In the genomic region with DNA sequence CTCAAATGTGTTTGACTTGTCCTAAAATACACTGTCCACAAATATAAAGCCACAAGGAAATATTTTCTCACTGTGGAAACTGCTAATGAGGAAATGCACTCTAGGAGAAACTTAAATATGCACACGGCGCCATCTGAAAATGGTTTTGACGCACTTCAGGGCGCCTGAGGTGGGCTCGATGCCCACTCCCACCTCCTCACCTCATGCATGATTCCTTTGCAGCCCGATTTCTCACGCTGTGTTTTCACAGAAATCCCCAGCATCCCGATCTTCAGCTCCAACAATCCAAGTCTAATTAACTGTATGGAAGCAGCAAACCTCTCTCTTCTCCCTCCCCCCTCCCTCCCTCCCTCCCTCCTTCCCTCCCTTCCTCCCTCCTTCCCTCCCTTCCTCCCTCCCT, we compare ENCODE assay signal across 20 mouse cellular contexts.
"Had no signal": no experiment of that assay in that cellular context is flagged by ENCODE, and none has a peak within 500 bp of the region (broad histone marks: within the 10 kb centered on the region; RNA-seq: fewer than 3 reads in every experiment).

No protein-coding gene starts in this region.

- H3K27ac ChIP-seq: kidney, postnatal 0 days; layer of hippocampus, adult 2 months; limb, embryonic 12.5 days; limb, embryonic 15.5 days; liver, embryonic 14.5 days; macrophage; midbrain, embryonic 12.5 days; midbrain, embryonic 15.5 days; neural tube, embryonic 12.5 days; neural tube, embryonic 15.5 days; stomach, embryonic 15.5 days had no signal

- H3K9ac ChIP-seq: limb, embryonic 12.5 days; limb, embryonic 15.5 days; liver, embryonic 14.5 days; liver, postnatal 0 days; lung, embryonic 14.5 days; midbrain, embryonic 12.5 days; midbrain, embryonic 15.5 days; neural tube, embryonic 12.5 days; neural tube, embryonic 15.5 days; stomach, embryonic 15.5 days had no signal

- ATAC-seq: intestine, postnatal 0 days; liver, postnatal 0 days; lung, postnatal 0 days; midbrain, embryonic 15.5 days had no signal

- H3K4me2 ChIP-seq: limb, embryonic 12.5 days; limb, embryonic 15.5 days; liver, embryonic 11.5 days; lung, embryonic 14.5 days; midbrain, embryonic 12.5 days; midbrain, embryonic 15.5 days; neural tube, embryonic 12.5 days; neural tube, embryonic 15.5 days; stomach, embryonic 15.5 days had no signal

- H3K4me1 ChIP-seq: limb, embryonic 12.5 days; limb, embryonic 15.5 days; midbrain, embryonic 12.5 days; midbrain, embryonic 15.5 days; neural tube, embryonic 12.5 days; neural tube, embryonic 15.5 days; stomach, embryonic 15.5 days had no signal

- DNase-seq: kidney, adult 2 months; kidney, postnatal 25 days; layer of hippocampus, adult 9-11 months; liver, postnatal 0 days; lung, embryonic 14.5 days; thymus, postnatal 25 days had no signal

- H3K9me3 ChIP-seq: limb, embryonic 12.5 days; limb, embryonic 15.5 days; midbrain, embryonic 12.5 days; midbrain, embryonic 15.5 days; neural tube, embryonic 12.5 days; neural tube, embryonic 15.5 days; stomach, embryonic 15.5 days had no signal

- H3K36me3 ChIP-seq: limb, embryonic 12.5 days; limb, embryonic 15.5 days; midbrain, embryonic 12.5 days; midbrain, embryonic 15.5 days; neural tube, embryonic 12.5 days; neural tube, embryonic 15.5 days; stomach, embryonic 15.5 days had no signal

- H3K4me3 ChIP-seq: layer of hippocampus, adult 2 months; limb, embryonic 12.5 days; limb, embryonic 15.5 days; midbrain, embryonic 12.5 days; midbrain, embryonic 15.5 days; neural tube, embryonic 12.5 days; neural tube, embryonic 15.5 days; stomach, embryonic 15.5 days had no signal

- H3K27me3 ChIP-seq: limb, embryonic 12.5 days; limb, embryonic 15.5 days; midbrain, embryonic 12.5 days; midbrain, embryonic 15.5 days; neural tube, embryonic 12.5 days; neural tube, embryonic 15.5 days; stomach, embryonic 15.5 days had no signal
